Mouse (Mus musculus) skeletal muscle tissue, adult 2 months (tissue): ENCODE results near the gene Mfap3.
A peak's percentile ranks its signal among the peaks of the same experiment; 100 is the strongest.
"Not testable (repeated sequence)": the region's sequence is repeated elsewhere in the genome, so short reads cannot be mapped to it uniquely, and the experiment has no call there.

Source experiments
- DNase-seq: peaks from one replicate; pipeline ENCODE4 v3.0.0-alpha.2; 2012; ENCODE audit warnings: low read depth, low spot score

Gene Mfap3

GRCm38 (mm10) chr11:57529111-57529510 lies 10.6 kb downstream of the Mfap3 start:
- DNase-seq, result no peak

GRCm38 (mm10) chr11:57531300-57531950 lies 13.0 kb downstream of the Mfap3 start:
- DNase-seq, result no peak

- no peak for DNase-seq
Measured at GRCm38 (mm10) chr11:57532306-57532705, 13.8 kb downstream of the Mfap3 start.

DNA sequence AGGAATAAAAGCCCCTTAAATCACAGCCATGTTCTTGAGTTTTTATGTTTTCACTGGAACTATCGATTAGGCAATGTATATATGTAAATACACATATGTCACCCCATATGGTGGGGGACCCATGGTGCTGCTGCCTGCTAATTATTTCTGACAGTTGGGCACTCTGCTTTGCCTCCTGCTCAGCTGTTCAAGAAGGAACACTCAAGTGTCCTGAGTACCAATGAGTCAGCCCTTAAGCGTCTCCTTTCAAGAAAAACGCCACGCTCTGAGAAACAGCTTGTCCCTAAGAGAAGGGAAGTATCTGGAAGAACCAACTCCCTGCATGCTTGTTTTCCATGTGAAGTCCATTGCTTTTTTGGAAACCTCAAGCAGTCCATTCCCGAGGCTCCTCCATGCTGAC lies 17.4 kb downstream of the Mfap3 start:
- DNase-seq, result no peak

- DNase-seq, result no peak
Measured at GRCm38 (mm10) chr11:57539841-57540418, 21.5 kb downstream of the Mfap3 start.

- no peak for DNase-seq
Measured at GRCm38 (mm10) chr11:57540681-57541080, 22.2 kb downstream of the Mfap3 start.

DNA sequence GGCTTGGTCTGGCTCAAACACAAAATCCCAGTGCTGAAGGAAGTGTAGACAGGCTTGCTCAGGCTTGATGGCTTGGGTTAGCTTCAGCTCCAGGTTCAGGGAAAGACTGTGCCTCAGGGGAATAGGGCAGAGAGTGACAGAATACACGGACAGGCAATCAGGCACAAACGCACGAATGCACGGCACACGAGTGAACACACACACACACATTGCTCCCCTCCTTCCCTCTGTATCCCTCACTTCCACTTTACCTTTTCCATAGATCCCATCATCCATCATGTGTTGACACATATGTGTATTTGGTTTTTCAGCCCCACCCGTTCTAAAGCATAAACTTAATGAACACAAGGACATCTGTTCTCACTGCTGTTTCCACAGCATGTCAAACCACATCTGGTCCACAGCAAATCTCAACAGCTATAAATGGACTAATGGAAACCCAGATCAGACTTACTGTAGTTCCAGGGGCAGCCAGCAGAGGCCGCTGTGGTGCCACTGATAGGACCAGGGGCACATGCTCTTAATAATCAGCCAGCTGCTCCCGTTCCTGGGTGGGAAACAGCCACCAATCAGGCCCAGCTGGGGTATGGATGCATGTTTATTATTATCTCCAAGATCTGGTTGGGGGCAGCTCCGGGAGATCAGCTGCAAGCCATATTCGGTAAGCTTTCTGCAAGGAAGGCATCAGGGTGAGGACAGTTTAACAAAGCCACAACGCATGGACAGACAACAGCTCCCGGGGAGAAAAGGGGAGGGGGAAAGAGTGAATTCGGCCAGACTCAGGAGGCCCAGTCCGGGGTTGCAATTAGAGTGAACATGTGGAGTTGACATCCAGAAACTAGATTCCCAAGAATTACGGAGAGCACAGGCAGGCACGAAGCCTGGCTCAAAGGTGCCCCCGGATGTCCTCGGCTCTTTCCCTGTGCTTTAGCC lies 30.4 kb downstream of the Mfap3 start:
- peak; percentile 66 for DNase-seq

- no peak for DNase-seq
Measured at GRCm38 (mm10) chr11:57550230-57550629, 31.8 kb downstream of the Mfap3 start.

- no peak for DNase-seq
Measured at GRCm38 (mm10) chr11:57551016-57551415, 32.6 kb downstream of the Mfap3 start.

DNA sequence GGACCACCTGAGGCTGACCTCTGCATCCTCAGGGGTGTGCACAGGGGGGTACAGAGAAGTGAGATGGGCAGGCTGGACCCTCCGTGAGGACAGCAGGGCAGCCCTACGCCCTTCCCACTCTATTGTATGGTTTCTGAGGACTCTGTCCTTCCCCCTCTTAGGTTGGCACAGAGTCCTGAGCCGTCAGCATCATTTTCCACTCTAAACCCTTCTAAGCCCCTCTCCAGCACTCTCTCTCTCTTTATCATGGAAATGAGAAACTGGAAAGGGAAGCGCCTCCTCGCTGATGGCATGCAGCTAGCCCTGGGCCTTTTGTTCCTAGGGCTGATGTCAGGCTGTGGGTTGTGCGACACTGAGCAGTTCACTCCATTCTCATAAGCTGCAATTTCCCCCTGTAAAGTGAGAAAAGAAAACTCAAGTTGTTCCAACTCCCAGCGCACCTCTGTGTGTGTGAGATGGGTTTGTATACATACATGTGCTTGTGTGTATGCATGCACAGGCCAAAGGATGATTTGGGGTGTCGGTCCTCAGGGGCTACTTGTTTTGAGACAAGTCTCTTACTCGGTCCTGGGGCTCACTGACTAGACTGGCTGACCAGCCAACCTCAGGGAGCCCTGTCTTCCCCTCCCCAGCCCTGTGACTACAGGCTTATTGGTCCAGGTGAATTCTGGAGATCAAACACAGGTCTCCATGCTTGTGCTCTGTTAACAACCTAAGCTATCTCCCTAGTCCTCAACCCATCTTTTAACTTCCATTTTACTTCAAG lies 34.7 kb downstream of the Mfap3 start:
- DNase-seq, result no peak

DNA sequence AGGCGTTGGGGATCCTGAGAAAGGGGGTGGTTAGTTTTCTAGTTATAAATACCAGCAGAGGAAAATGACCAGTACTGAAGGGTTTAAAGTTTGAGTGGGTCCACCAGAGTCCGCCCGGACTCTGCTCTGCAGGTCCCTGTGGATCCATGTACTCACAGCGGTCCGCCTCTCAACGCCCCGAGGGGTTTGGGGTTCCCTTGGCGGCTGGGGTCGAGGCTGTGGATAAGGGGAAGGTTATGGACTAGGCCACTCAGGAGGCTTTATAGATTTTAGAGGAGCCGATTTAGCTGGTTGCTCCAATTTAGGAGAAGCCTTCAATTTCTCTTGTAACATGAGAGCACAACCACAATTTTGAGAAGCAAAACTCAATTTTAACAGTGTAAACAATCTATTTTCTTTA lies 39.5 kb downstream of the Mfap3 start:
- DNase-seq, result not testable (repeated sequence)

GRCm38 (mm10) chr11:57564564-57564963 lies 46.1 kb downstream of the Mfap3 start:
- no peak for DNase-seq

- DNase-seq, result no peak
Measured at GRCm38 (mm10) chr11:57566091-57567035, 47.9 kb downstream of the Mfap3 start.

DNA sequence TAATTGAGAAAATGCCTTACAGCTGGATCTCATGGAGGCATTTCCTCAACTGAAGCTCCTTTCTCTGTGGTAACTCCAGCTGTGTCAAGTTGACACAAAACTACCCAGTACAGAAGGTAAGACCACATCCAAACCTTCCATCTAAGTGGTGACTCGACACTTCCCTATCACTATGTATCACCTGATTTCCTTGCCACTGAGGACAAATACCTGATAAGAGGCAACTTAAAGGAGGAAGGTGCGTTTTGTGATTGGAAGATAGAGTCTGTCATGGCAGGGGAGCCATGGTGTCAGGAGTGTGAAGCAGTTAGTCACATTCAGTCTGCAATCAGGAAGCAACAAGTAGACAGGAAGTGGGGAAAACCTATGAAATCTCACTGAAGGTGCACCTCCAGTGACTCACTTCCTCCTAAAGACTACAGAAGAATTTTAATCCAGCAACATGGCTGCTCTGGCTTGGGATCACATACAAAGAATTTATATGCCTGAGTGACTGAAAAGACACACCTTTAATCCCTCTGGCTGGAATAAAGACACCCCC lies 50.6 kb downstream of the Mfap3 start:
- DNase-seq, result no peak

DNA sequence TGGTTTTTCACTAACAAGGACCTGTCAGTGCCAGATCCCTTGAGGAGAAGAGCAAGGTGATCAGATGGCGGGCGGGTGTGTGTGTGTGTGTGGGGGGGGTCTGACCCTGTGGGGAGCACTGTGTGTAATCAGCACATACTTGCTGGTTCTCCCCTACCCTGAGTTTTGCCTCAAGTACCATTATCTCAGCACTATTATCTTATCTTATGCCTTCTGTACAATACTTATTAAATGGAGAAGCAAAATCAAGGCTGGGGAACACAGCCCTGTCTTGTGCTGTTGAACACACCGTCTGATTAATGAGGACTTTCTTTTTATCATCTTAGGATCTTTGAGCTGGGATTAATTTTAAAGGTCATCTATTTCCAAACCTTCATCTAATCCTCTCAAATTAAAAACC lies 52.6 kb downstream of the Mfap3 start:
- DNase-seq, result no peak

DNA sequence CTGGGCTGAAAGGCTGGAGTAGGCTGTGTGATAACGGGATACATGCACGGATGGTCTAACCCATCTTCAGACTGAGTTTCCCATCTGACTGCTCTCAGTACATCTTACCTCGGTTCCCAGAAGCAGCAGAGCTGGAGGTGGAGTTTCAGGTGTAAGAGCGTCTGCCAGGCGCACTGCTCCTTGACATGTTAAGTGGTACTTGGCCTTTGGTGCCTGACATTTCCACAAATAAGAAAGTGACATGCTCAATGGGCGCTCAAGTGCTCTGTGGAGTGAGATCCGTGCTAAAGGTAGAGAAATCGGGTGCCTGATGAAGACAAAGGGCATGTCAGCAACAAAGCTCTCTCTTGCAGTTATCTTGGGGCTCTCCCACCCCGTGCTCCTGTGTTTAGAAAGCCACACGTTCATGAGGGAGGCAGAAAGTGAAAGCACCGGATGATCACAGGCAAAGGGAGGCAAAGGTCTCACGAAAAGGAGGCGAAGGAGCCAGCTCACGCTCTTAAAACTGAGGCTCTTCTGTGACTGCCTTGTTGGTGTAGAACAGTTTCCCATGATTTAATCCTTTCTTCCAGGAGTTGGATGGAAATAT lies 55.3 kb downstream of the Mfap3 start:
- DNase-seq, result no peak

GRCm38 (mm10) chr11:57576871-57577515 lies 58.5 kb downstream of the Mfap3 start:
- DNase-seq, result no peak

- no peak for DNase-seq
Measured at GRCm38 (mm10) chr11:57582818-57583635, 64.6 kb downstream of the Mfap3 start.
